Mouse (Mus musculus) adrenal gland, postnatal 36 days (tissue): ENCODE results near the gene Dtnbp1. TPM values are rescaled to one million over a fixed set of nuclear protein-coding genes. Genes with fewer than 3 reads are reported as not detected.

ENCODE experiments used
- DNase-seq, 2 experiments: peaks; one replicate each; pipeline ENCODE4 v3.0.0; 2021; ENCODE audit warnings: mixed read lengths in 1 of 2
- total RNA-seq, 2 experiments: library from RNA; stranded (reverse); gene quantifications; 2 replicates each; pipeline ENCODE4 v1.2.3; 2021

Dtnbp1 gene
- total RNA-seq, 2 experiments from 2014 or later, result 54.7 to 55.0 TPM

DNA sequence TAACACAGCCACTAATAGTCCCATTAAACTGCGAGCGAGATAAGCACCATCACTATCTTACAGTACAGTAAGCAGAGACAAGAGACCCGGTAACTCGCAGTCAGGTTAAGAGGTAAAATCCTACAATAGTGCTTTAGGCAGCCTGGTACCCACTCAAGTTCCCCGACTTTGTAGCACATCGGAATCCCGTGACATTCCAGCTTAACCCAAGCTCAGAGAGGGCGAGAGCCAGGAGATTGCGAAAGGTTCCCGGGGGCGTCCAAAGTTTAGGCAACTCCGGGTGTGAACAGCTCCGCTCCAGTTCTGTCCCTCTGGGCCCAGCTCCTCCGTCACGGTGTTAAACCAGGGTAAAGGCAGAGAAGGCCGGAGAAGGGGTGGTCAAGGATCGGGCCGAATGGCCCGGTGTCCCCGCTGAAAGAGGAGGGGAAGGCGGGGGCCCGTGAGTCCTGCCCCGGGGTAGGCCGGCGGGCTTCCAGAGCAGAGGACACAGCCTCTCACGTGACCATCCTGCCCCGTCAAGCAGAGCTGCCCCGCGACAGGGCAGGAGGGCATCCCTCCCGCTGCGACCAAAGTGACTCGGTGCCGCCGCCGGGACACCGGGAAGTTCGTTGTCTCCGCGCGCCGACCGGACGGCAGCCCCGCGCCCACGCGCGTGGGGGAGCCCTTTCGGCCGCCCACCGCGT lies 578 bp downstream of the Dtnbp1 start:
- peak; percentile 81 to 82 for DNase-seq

GRCm38 (mm10) chr13:45000836-45001227 lies 1.1 kb downstream of the Dtnbp1 start:
- peak; percentile 37 to 63 for DNase-seq

DNA sequence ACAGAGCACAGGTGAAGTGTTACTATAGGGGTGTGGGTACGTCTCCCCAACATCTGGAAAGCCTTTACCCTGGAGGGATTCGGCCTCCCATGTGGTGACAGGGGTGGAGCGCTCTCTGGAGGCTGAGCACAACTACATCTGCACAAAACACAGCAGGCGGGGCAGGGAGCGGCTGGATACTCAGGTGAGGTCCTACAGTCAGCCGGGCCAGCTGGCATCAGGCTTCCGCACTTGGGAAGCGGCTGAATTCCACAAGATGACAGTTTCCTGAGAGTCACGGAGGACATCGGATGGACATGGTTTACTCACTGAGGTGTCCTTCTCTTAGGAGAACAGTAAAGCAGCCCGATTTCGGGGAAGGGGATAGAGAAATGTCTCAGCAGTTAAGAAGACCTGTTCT lies 2.7 kb downstream of the Dtnbp1 start:
- DNase-seq, result no peak

DNA sequence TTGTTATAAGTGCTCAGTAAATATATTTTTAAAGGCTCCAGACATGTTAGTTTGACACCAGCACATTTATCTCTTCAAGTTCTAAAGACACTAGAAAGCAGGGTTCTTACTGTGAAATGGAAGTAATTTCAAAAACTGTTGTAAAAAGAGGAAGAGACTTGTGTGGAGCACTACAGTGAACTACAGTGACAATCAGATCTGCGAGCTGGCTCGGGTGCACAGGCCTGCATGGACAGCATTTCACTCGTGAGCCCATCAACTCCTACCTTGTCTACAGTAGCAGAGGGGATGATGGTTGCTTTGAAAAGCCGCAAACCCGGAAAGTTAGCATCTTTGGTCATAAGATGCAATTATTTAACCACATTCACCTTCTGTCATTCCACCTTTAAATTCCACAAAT lies 5.6 kb downstream of the Dtnbp1 start:
- no peak for DNase-seq

DNA sequence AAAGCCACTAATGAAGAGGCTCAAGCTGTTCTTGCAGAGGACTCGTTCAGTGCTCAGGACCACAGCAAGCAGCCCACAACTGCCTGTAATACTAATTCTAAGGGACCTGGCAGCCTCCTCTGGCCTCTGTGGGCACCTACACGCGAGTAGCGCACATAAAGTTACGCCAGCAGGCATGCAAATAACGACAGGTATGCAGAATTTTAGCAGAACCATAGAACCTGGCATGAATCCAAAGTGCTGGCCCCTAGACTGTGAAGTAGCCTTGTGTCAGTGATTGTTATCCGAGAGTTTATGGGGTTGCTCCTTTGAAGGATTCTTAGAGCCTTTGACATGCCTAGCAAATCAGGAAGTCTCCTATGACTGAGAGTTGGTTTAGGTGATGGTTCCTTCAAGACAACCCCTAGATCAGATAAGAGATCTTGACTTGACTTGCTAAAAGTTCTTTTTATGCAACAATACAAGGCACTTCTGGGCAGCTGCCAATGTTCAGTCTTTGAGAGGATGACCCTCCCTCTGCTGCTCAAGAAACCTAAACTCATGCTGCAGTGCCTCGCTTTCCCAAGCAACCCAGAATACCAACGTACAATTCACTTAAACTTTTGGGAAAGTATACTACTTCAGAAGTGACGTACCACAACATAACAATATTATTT lies 9.3 kb downstream of the Dtnbp1 start:
- DNase-seq, result no peak

GRCm38 (mm10) chr13:44991936-44992335 lies 10.0 kb downstream of the Dtnbp1 start:
- DNase-seq, result no peak

DNA sequence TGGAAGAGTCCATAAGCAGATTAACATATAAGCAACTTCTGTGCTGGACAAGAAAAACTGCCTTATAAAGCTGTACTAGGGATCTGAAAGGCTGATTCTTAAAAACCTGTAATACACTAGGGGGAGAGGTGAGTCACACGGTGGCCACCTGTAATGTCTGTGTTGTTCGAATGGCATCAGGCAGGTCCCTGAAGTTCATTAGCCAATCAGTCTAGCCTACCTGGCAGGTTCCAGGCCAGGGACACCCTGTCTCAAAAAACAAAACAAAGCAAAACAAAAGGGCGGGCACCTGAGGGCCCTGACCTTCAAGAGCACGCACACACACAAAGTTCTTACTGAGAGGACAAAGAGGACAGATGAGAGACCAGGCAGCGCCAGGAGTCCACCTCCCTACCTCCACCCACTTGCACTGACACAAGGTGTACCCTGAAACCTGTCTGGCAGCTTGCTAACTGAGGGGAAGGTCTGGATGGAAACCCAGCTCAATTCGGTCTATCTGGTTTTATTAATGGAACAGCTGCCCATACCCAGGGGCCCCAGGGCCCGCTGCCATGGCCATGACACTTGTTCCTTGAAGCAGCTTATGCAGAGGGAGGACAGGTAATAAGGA lies 11.8 kb downstream of the Dtnbp1 start:
- DNase-seq, result no peak

DNA sequence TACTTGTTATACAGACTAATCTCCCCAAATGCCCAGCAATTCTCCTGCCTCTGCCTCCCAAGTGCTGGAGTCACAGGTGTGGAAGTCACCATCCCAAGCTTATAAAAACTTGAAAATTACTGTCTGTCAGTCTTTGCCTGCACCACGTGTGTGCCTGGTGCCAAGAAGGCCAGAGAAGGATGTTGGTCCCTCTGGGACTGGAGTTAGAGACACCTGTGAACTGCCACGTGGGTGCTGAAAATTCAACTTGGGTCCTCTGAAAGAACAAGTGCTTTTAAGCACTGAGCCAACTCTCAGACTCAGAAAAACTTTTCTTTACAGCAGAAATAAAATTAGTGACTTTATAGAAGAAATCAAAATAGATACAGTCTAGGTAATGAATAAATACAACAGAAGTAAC lies 15.6 kb downstream of the Dtnbp1 start:
- no peak for DNase-seq

DNA sequence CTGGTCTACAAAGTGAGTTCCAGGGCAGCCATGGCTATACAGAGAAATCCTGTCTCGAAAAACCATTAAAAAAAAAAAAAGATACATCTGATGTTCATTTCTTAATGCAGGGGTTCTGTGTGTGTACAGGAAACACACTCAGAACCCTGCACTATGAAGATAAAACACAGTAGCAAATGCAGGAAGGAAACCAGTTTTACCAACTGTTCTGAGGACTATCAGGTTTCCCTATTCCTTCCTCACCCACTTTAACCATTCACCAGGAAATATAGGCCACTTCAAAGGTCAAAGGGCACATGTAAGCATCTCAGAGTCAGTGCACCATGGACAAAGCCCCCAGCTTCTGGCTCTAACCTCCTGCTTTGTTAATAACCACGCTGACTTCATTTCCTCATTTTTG lies 16.6 kb downstream of the Dtnbp1 start:
- no peak for DNase-seq

- no peak for DNase-seq
Measured at GRCm38 (mm10) chr13:44983635-44984401, 18.1 kb downstream of the Dtnbp1 start.

DNA sequence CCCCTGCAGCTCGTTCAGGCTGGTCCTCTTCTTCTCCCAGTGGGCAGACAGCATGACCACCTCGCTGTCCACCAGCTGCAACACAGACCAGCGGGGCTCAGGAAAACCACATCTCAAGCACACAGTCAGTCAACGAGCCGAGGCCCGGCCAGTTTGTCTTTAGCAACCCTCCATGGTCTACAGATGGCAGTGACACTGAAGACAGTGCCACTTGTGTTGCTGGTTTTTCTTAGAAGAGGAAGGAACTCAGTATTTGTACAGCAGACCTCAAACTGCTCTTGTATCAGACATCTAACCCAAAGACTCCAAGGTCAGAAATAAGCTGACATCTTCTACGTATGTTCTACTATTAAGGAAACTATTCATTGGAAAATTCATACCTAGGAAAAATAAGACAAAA lies 19.1 kb downstream of the Dtnbp1 start:
- no peak for DNase-seq

DNA sequence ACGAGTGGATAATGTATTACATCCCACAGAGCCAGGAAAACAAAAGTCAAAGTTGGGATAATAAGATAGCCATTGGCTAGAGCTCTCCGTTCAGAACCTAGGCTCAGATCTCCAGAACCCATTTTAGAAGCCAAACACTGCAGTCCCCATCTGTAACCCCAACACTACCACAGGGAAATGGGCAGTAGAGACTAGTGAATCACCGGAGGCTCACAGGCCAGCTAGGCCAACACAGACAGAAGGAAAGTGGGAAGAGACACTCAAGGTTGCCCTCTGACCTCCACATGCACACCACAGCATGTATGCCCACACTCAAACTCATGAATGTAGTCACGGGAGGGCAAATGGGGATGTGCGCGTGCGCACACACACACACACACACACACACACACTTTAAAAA lies 22.5 kb downstream of the Dtnbp1 start:
- no peak for DNase-seq

DNA sequence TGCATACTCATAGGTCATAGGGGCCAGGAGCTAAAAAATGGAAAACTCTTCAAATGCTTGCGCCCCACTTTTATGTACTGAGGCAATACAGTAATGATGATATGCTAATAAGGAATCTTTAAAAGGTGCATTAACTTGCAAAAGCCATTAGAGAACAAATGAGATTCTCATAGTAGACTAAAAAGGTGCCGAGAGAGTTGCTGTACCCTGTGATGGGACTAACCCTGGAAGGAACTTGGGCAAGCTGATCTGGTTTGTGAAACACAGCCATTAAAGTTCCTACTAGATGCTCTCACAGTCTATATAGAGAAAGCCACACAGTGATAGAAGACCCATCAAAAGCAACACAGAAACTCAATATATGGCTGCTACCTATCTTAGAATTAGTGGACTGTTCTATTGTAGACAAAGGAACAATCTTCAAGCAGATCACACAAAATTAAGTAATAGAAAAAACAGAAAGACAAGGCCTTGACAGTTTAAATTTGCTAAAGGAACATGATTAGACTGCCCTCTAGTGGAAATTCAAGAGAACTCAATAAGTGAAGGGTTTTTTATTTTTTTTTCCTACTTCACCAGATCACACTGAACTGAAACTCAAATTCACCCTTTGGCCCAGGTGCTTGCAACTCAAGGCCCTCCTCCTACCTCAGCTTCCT lies 24.3 kb downstream of the Dtnbp1 start:
- DNase-seq, result no peak

DNA sequence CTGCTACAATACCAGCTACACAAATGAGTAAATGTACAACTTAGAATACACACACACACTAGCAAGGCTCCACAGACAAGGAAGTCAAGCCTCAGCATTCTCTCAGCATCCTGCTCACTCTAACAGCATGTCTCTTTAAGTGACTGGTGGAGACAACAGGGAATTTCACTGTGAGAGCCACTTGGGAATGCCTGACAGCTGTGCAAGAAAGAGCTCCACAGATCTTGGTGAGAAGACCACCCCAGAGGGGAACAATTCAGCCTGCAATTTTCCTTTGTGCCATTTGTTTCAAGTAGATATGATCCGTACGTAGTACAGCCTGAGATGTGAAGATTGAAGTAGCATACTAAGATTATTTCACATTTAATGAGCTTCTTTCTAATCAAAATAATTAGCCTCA lies 24.9 kb downstream of the Dtnbp1 start:
- DNase-seq, result no peak

GRCm38 (mm10) chr13:44960542-44961291 lies 41.2 kb downstream of the Dtnbp1 start:
- no peak for DNase-seq

- DNase-seq, result no peak
Measured at GRCm38 (mm10) chr13:44957049-44957448, 44.9 kb downstream of the Dtnbp1 start.

DNA sequence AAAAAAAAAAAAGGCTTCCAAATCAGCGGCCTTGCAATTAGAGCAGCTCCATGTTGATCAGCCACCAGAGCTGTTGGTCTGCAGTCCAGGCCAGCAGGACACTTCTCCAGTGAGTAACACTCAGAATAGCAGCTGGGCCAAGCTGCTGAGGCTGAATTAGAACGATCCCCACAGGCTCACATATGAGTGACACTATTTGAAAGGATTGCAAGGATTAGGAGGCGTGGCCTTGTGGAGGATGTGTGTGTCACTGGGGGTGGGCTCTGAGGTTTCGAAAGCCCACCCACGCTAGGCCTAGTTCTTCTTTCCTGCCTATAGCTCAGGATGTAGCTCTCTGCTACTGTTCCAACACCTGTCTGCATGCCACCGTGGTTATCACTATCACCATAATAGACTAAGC lies 46.2 kb downstream of the Dtnbp1 start:
- no peak for DNase-seq

- no peak for DNase-seq
Measured at GRCm38 (mm10) chr13:44954232-44954568, 47.7 kb downstream of the Dtnbp1 start.

- no peak for DNase-seq
Measured at GRCm38 (mm10) chr13:44953546-44954231, 48.3 kb downstream of the Dtnbp1 start.

DNA sequence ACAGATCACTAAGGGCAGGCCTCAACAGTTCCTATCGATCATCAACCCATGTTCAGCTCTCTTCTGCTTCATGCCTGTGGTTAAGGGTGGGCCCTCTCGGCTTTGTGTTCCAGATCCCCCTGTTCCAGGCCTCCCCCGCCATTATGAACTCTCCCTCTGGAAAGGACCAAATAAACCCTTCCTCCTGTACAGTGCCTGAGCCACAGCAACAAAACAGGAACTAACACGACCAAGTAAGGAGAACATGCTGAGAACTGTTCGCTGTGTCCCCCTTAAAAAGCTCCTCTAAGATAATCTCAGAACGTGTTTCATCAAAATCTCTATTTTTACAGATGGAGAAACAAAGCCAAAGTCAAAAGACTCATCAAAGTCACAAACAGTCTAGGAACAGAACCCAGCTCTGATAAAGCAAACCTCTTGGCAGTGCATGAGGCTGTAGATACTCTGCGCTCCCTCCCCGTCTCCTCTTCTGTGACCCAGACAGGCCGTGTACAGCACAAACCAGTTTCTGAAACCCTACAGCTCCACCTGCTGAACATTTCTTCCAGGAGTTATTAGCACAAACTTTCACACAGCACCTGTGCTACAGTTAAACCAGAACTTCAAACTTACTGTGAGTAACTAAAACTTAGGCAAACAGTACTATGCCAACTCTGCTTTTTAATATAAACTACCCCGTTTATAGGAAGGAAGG lies 49.4 kb downstream of the Dtnbp1 start:
- DNase-seq, result no peak
